8 mouse cellular contexts compared by ENCODE assay signal in genomic region chr4:137707216-137707990, GRCm38 (mm10). TPM values are rescaled to one million over a fixed set of nuclear protein-coding genes. Genes with fewer than 3 reads are reported as not detected.
DNase-seq lines count a peak whose midpoint lies in the region; ATAC-seq and TF ChIP-seq lines count a peak whose summit lies in the region.

No protein-coding gene starts in this region.

- H3K27ac ChIP-seq in forebrain, embryonic 13.5 days: no peak overlapping the region

- peaks cover 27% of the 10 kb centered on the region for H3K27me3 ChIP-seq in E14TG2a.4 (ENCODE audit: insufficient read depth, low read length)
- H3K27me3 ChIP-seq in forebrain, embryonic 13.5 days: peaks cover 5% of the 10 kb centered on the region; the same call in 1 of the 2 replicates

- peak overlapping the region; percentile 79 for H3K9ac ChIP-seq in forebrain, embryonic 13.5 days

- peaks cover 63% of the 10 kb centered on the region for H3K4me1 ChIP-seq in E14TG2a.4 (replicated peaks; ENCODE audit: low read depth, low read length)
- H3K4me1 ChIP-seq in forebrain, embryonic 13.5 days: peaks cover 36% of the 10 kb centered on the region

- ATAC-seq in forebrain, embryonic 13.5 days: peak; percentile 88

- TF ChIP-seq CTCF in E14TG2a.4 (conservative IDR thresholded peaks at IDR 0.05; ENCODE audit: low read length): no peak

- no peaks in the 10 kb centered on the region for H3K9me3 ChIP-seq in E14TG2a.4 (ENCODE audit: low read length)
- H3K9me3 ChIP-seq in forebrain, embryonic 13.5 days (replicated peaks): no peaks in the 10 kb centered on the region

- WGBS in forebrain, embryonic 13.5 days: 3% methylated on average over 37 of the region's 52 CpGs

- peak; percentile 94 to 98 for DNase-seq in adrenal gland, postnatal 36 days
- DNase-seq in heart, postnatal 25 days (ENCODE audit: low spot score): peak; percentile 52
- peak; percentile 91 to 97 for DNase-seq in kidney, postnatal 36 days
- peak; percentile 82 for DNase-seq in lung, postnatal 25 days (ENCODE audit: low spot score)
- peak; percentile 80 to 83 for DNase-seq in right cerebral cortex, postnatal 10 days (ENCODE audit: low spot score in 2 of 2)
- peak; percentile 91 for DNase-seq in urinary bladder, postnatal 14 days (ENCODE audit: low spot score)

- peak overlapping the region; percentile 86 for H3K4me2 ChIP-seq in forebrain, embryonic 13.5 days

- H3K4me3 ChIP-seq in E14TG2a.4 (replicated peaks; ENCODE audit: low read length): peak overlapping the region; percentile 80
- peak overlapping the region; percentile 51 for H3K4me3 ChIP-seq in forebrain, embryonic 13.5 days

- H3K36me3 ChIP-seq in E14TG2a.4 (ENCODE audit: insufficient read depth, low read length): no peaks in the 10 kb centered on the region
- no peaks in the 10 kb centered on the region for H3K36me3 ChIP-seq in forebrain, embryonic 13.5 days (ENCODE audit: poor library complexity, severe bottlenecking)

- intact Hi-C loops in heart, postnatal 25 days (cut with DNase I): no loop called here

RNA-seq across cellular contexts. Expression of gene Rap1gap, which starts 42.9 kb away (rescaled TPM):
- total RNA-seq in adrenal gland, postnatal 36 days (2021): 100 to 1,000 TPM; 102 to 123 TPM
- polyA plus RNA-seq in forebrain, embryonic 13.5 days (2015; fragmentation: Nextera tagmentation; extraction: Ambion mirVana): 11.8 and 16.5 TPM in 2 replicates
- 10 to 100 TPM; 13.8 to 19.4 TPM for total RNA-seq in heart, postnatal 25 days (2021)

Comparison
In these comparisons a context has a peak if more than half of its experiments do, and no peak if none do; other contexts are left out.
1. RNA of gene Rap1gap, which starts 42.9 kb away (total RNA-seq): 102 to 123 TPM in adrenal gland, postnatal 36 days; 13.8 to 19.4 TPM in heart, postnatal 25 days; every median in the first group is over 4 times any median in the second.
2. Peak in every context shown above with its lines, with median percentiles within 50 percentile points of each other: DNase-seq.